Mouse (Mus musculus): ENCODE data around the gene Tmem266. TPM values are rescaled to one million over a fixed set of nuclear protein-coding genes. Genes with fewer than 3 reads are reported as not detected.
A peak's percentile ranks its signal among the peaks of the same experiment; 100 is the strongest.

Tmem266 gene
- total RNA-seq, 2 experiments from 2014 or later: 5.0 to 6.7 TPM

GRCm38 (mm10) chr9:55404256-55404655 is 77.5 kb downstream of the Tmem266 start:
- DNase-seq: no peak

- DNase-seq: no peak
Observed at GRCm38 (mm10) chr9:55404976-55405702, 78.4 kb downstream of the Tmem266 start.

GRCm38 (mm10) chr9:55406773-55407172 is 80.1 kb downstream of the Tmem266 start:
- no peak for DNase-seq

- no peak for DNase-seq
Observed at GRCm38 (mm10) chr9:55408851-55409250, 82.1 kb downstream of the Tmem266 start.

- DNase-seq: no peak
Observed at GRCm38 (mm10) chr9:55409833-55410232, 83.1 kb downstream of the Tmem266 start.

- no peak for DNase-seq
Observed at GRCm38 (mm10) chr9:55410430-55410829, 83.7 kb downstream of the Tmem266 start.

GRCm38 (mm10) chr9:55411154-55411553 is 84.4 kb downstream of the Tmem266 start:
- no peak for DNase-seq

GRCm38 (mm10) chr9:55421786-55422185 is 95.1 kb downstream of the Tmem266 start:
- no peak for DNase-seq

GRCm38 (mm10) chr9:55423451-55424424 is 97.0 kb downstream of the Tmem266 start:
- no peak for DNase-seq

GRCm38 (mm10) chr9:55425271-55425810 is 98.6 kb downstream of the Tmem266 start:
- no peak for DNase-seq

GRCm38 (mm10) chr9:55429242-55429975 is 102.7 kb downstream of the Tmem266 start:
- peak; percentile 33 to 66 for DNase-seq

- DNase-seq: no peak
Observed at GRCm38 (mm10) chr9:55430133-55430532, 103.4 kb downstream of the Tmem266 start.

GRCm38 (mm10) chr9:55432306-55433289 is 105.9 kb downstream of the Tmem266 start:
- DNase-seq: no peak

- no peak for DNase-seq
Observed at GRCm38 (mm10) chr9:55433875-55434274, 107.2 kb downstream of the Tmem266 start.

GRCm38 (mm10) chr9:55438433-55438832 is 111.7 kb downstream of the Tmem266 start:
- DNase-seq: no peak

- no peak for DNase-seq
Observed at GRCm38 (mm10) chr9:55439206-55439780, 112.6 kb downstream of the Tmem266 start.

- no peak for DNase-seq
Observed at GRCm38 (mm10) chr9:55447509-55447908, 120.8 kb downstream of the Tmem266 start.

- DNase-seq: no peak
Observed at GRCm38 (mm10) chr9:55449108-55449507, 122.4 kb downstream of the Tmem266 start.

GRCm38 (mm10) chr9:55450035-55450434 is 123.3 kb downstream of the Tmem266 start:
- no peak for DNase-seq

GRCm38 (mm10) chr9:55451426-55451825 is 124.7 kb downstream of the Tmem266 start:
- DNase-seq: no peak

GRCm38 (mm10) chr9:55452906-55453305 is 126.2 kb downstream of the Tmem266 start:
- DNase-seq: no peak
